Mouse (Mus musculus) induced T-regulatory cell, adult 2 months (primary cell): ENCODE data around the gene Khk.

Source experiments
- DNase-seq: peaks from one replicate; pipeline ENCODE4 v3.0.0-alpha.2; 2012; ENCODE audit warnings: low read depth

Gene Khk

DNA sequence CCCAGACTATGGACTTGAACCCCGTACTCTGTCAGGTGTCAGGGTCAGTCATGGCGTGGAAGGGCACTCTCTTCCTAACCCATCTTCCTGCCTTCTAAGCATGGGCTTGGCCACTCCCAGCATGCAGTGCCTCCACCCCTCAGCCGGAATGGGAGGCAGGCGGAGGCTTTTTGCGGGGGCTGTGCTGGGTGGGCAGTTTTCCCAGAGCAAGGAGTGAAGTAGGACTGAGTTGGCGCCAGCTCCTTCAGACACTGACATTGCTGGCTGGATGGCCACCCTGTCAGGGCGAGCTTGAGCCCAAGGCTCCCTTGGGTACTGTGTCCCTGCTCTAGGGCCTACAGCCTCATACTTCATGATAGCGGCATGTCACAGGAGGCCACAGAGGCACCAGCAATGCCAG lies 47.2 kb downstream of the Khk start, which contains the start of gene Tcf23:
Gene Tcf23 (plus strand): TSS at position 247 of the 400 bp plus-strand sequence.
- DNase-seq: no peak

- no peak for DNase-seq
Observed at GRCm38 (mm10) chr5:30969440-30969839, 48.2 kb downstream of the Khk start.

- no peak for DNase-seq
Observed at GRCm38 (mm10) chr5:30974870-30975656, 53.8 kb downstream of the Khk start.
